Mouse (Mus musculus) limb, embryonic 14.5 days (tissue): Measurements from ENCODE around the gene Mrpl20. TPM values are rescaled to one million over a fixed set of nuclear protein-coding genes. Genes with fewer than 3 reads are reported as not detected.

Experiments used
- ATAC-seq: fragments of 200-750 bp; cut with Nextera tagmentation; 2 replicates; pipeline ENCODE4 v1.8.0; 2017; ENCODE audit warnings: low read depth, moderate number of reproducible peaks, moderate TSS enrichment; ENCODE audit not compliant: low FRiP score
- DNase-seq: peaks from one replicate; pipeline ENCODE4 v3.0.0-alpha.2; 2015; ENCODE audit warnings: low spot score
- H3K27ac ChIP-seq: fragments of 300-500 bp; sonication (generic); replicated peaks from 2 replicates; pipeline ENCODE4 v1.5.1; 2014; ENCODE audit warnings: low read depth, mild to moderate bottlenecking, low read length, moderate library complexity, mixed read lengths
- H3K27me3 ChIP-seq: fragments of 300-500 bp; sonication (generic); 2 replicates; pipeline ENCODE4 v1.6.1; 2014; ENCODE audit warnings: low read length, mixed read lengths; ENCODE audit not compliant: control insufficient read depth, insufficient read depth
- H3K36me3 ChIP-seq: fragments of 300-500 bp; sonication (generic); 2 replicates; pipeline ENCODE4 v1.6.1; 2014; ENCODE audit warnings: mild to moderate bottlenecking, low read length, moderate library complexity, mixed read lengths; ENCODE audit not compliant: control insufficient read depth, insufficient read depth
- H3K4me1 ChIP-seq: fragments of 300-500 bp; sonication (generic); 2 replicates; pipeline ENCODE4 v1.6.1; 2014; ENCODE audit warnings: antibody characterized with exemption, low read length, mixed read lengths; ENCODE audit not compliant: control insufficient read depth, insufficient read depth
- H3K4me2 ChIP-seq: fragments of 300-500 bp; sonication (generic); replicated peaks from 2 replicates; pipeline ENCODE4 v1.6.1; 2014; ENCODE audit warnings: low read depth, mild to moderate bottlenecking, low read length, moderate library complexity; ENCODE audit not compliant: severe bottlenecking
- H3K4me3 ChIP-seq: fragments of 300-500 bp; sonication (generic); replicated peaks from 2 replicates; pipeline ENCODE4 v1.5.1; 2014; ENCODE audit warnings: low read length
- H3K9ac ChIP-seq: fragments of 300-500 bp; sonication (generic); 2 replicates; pipeline ENCODE4 v1.6.1; 2014; ENCODE audit warnings: mild to moderate bottlenecking, low read depth, low read length, moderate library complexity; ENCODE audit not compliant: severe bottlenecking
- H3K9me3 ChIP-seq: fragments of 300-500 bp; sonication (generic); 2 replicates; pipeline ENCODE4 v1.6.1; 2016; ENCODE audit warnings: low read length; ENCODE audit not compliant: control insufficient read depth
- POLR2A ChIP-seq: fragments of 200-500 bp; IDR thresholded peaks from 2 replicates; pipeline ENCODE4 v1.8.0; 2012; ENCODE audit warnings: inconsistent platforms, mild to moderate bottlenecking, moderate library complexity, borderline replicate concordance; ENCODE audit not compliant: insufficient read depth, insufficient read length; ENCODE audit errors: extremely low read depth
- WGBS: fragments of 180-500 bp; shearing (Covaris S2); extraction: QIAGEN DNeasy Blood & Tissue Kit; methylation state at CpG from one replicate; pipeline ENCODE4 v1.1.7; 2014; 5-methylcytosine and 5-hydroxymethylcytosine counted together
- polyA plus RNA-seq, 2 experiments: library from polyadenylated mRNA; depleted of rRNA in 1 of 2; stranded (reverse) in 1 of 2; unstranded in 1 of 2; fragments of >200 nt; fragmentation: Nextera tagmentation in 1 of 2; extraction: Ambion mirVana in 1 of 2; gene quantifications; 2 replicates each; pipeline versions ENCODE4 v1.2.1 to v1.2.3; 2012 to 2014

Mrpl20 gene
- polyA plus RNA-seq, 2 experiments, result 97.5 to 215 TPM

DNA sequence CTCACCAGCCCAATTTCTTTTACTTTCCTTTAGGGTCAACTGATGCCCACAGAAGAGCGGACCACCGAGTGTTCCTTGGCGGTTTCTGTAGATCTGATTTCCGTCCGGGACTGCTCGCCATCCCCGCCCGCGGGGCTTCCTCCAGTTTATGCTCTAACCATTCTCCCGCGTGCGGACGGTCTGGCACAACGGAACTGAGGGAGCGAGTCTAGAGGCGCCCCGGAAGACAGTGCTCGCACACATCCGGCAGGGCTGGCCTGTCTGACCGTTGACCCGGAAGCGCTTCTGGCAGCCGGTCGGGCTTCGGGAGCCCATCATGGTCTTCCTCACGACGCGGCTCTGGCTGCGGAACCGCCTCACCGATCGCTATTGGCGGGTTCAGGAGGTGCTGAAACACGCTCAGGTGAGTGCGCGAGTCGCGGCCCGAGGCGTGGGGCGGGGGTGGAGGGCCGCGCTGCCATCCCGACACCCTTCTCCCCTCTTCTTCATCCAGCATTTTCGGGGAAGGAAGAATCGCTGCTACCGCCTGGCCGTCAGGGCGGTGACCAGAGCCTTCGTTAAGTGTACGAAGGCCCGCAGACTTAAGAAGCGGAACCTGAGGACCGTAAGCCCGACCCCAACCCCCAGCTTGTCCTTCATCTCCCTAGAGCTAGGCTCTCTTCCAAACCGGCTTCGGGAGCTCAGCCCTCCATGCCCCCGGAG, 813 bp downstream of the Mrpl20 start:
- peak; percentile 98 for ATAC-seq
- 0 out of 2 replicates have a peak, but pooled peaks have one; percentile 71 for TF ChIP-seq POLR2A
- Histone ChIP-seq H3K36me3 (peaks cover 25% of the 10 kb centered on the region), H3K4me2 (peak overlapping the region; percentile 71), H3K4me1 (peaks cover 6% of the 10 kb centered on the region), H3K27ac (peak overlapping the region; percentile 52; the same call in 1 of the 2 replicates), H3K9me3 (no peaks in the 10 kb centered on the region), H3K4me3 (peak overlapping the region; percentile 96), H3K9ac (peak overlapping the region; percentile 83), H3K27me3 (no peaks in the 10 kb centered on the region)
- WGBS, result under 1% methylated on average over 53 of the region's 58 CpGs
- peak; percentile 95 for DNase-seq

DNA sequence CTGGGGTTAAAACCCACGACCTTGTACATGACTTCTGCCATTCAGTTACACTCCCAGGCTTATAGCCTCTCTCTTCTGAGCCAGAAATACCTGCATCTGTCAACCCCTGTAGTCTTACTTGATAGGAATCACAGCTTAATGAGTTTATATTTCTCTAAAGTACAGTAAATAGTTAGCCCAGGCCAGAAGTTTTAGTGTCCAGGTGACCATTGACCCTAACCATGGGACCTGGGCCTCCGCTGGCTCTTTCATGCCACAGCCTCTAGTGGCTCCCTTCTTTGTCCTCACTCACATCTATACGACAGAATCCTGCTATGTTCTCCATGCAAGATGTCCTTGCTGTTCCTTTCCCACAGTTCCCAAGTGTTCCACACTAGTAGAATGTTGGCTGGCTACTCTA, 5.2 kb downstream of the Mrpl20 start:
- 83% methylated on average over 3 of the region's 3 CpGs for WGBS
- no peak for TF ChIP-seq POLR2A

DNA sequence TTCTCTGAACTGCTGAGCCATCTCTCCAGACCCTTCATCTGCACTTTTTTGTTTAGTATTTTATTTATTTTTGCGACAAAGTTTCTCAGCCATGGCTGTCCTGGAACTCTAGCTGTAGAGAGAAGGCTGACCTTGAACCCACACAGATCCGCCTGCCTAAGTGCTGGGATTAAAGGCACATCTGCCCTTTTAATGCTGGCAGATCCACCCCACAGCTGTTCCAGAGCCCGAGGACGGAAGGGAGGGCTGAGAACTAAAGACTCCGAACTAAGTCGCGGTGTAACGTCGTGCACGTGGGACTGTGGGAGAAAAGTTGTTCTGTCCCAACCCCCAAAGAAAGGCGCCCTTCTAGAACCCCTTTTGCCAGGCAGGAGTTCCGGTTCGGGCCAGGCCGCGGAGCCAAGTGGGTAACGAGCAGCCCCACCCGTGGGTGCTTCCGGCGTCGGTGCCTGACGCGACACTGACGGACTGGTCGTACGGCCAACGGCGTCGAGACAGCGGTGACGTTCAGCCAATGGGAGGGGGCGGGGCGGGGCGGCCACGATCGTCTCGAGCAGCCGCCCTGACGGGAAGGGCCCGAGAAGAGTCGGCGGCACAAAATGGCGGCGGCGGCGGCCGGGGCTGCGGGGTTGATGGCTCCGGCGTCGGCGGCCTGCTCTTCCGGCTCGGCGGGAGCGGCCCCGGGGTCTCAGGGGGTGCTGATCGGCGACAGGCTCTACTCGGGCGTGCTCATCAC, 9.4 kb downstream of the Mrpl20 start, which contains the start of gene Ccnl2:
Gene Ccnl2 (plus strand): TSS at position 561 of the 736 bp plus-strand sequence.
- WGBS, result under 1% methylated on average over 45 of the region's 60 CpGs
- H3K9me3 ChIP-seq, result no peaks in the 10 kb centered on the region
- peak within 1 kb of the TSS; percentile 99 for H3K9ac ChIP-seq
- peak; percentile 99 for ATAC-seq
- H3K27ac ChIP-seq, result peak within 1 kb of the TSS; percentile 92
- DNase-seq, result peak; percentile 96
- peak within 1 kb of the TSS; percentile 76 for H3K4me2 ChIP-seq
- peaks cover 76% of the 10 kb centered on the region for H3K36me3 ChIP-seq
- H3K4me1 ChIP-seq, result peaks cover 6% of the 10 kb centered on the region
- H3K27me3 ChIP-seq, result no peaks in the 10 kb centered on the region
- peak; percentile 35; the same call in 1 of the 2 replicates for TF ChIP-seq POLR2A
- peak within 1 kb of the TSS; percentile 100 for H3K4me3 ChIP-seq

More for the DNA sequence above, 5.2 kb downstream of the Mrpl20 start:
- Histone ChIP-seq H3K9me3 (no peaks in the 10 kb centered on the region), H3K4me3 (no peak overlapping the region), H3K4me2 (no peak overlapping the region), H3K9ac (no peak overlapping the region), H3K27ac (no peak overlapping the region), H3K4me1 (peaks cover 6% of the 10 kb centered on the region), H3K27me3 (no peaks in the 10 kb centered on the region), H3K36me3 (peaks cover 53% of the 10 kb centered on the region)
- DNase-seq, result no peak
- ATAC-seq, result no peak

GRCm38 (mm10) chr4:155812665-155813181, 10.0 kb downstream of the Mrpl20 start:
- peak overlapping the region; percentile 71 for H3K4me2 ChIP-seq
- peak; percentile 19 for ATAC-seq
- TF ChIP-seq POLR2A, result no peak
- H3K27ac ChIP-seq, result peak overlapping the region; percentile 92
- no peaks in the 10 kb centered on the region for H3K27me3 ChIP-seq
- H3K9ac ChIP-seq, result peak overlapping the region; percentile 99
- H3K9me3 ChIP-seq, result no peaks in the 10 kb centered on the region
- H3K4me1 ChIP-seq, result peaks cover 6% of the 10 kb centered on the region
- WGBS, result under 1% methylated on average over 47 of the region's 49 CpGs
- peaks cover 76% of the 10 kb centered on the region for H3K36me3 ChIP-seq
- peak overlapping the region; percentile 100 for H3K4me3 ChIP-seq
- DNase-seq, result no peak

GRCm38 (mm10) chr4:155817533-155817932, 14.9 kb downstream of the Mrpl20 start:
- Histone ChIP-seq H3K4me1 (peaks cover 6% of the 10 kb centered on the region), H3K27ac (no peak overlapping the region), H3K9me3 (no peaks in the 10 kb centered on the region), H3K9ac (no peak overlapping the region), H3K4me2 (no peak overlapping the region), H3K36me3 (peaks cover 88% of the 10 kb centered on the region), H3K4me3 (no peak overlapping the region), H3K27me3 (no peaks in the 10 kb centered on the region)
- ATAC-seq (no peak), DNase-seq (no peak)
- no peak for TF ChIP-seq POLR2A
- WGBS, result 88% methylated on average over 4 of the region's 4 CpGs
